Mouse (Mus musculus): ENCODE measurements at regions not wholly inside any gene's neighbourhood (a gene's known extent, or its start where the extent isn't known, plus 50 kb on each side); places are given as distances from the start of the nearest gene placed in this dataset.

DNA sequence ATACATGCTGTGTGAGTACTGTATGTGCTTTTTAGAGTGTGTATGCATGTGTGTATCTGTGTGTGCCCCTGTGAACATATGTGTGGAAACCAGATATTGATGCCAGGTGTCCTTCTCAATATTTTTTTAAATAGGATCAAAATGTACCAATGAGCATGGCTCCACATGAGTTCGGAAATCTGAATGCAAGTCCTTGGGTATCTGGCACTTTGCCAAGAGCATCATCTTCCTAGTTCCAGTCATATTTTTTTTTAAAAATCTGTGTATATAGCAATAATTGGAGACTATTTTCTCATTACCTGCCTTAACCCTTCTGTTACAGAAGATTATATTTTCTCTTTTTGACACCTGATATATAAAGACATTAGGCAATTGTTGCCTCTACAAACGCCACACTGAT is 255.0 kb upstream of the BC052040 start:
- TF ChIP-seq CTCF (IDR thresholded peaks at IDR 0.05; ENCODE audit: borderline replicate concordance, control insufficient read depth, extremely low read depth, insufficient read depth, low read length, poor library complexity) (no peak), POLR2A (IDR thresholded peaks at IDR 0.05; ENCODE audit: control insufficient read depth, extremely low read depth, insufficient read depth, low read length, poor library complexity) (no peak)

Data from thymus, adult 2 months (tissue).